Mouse (Mus musculus): ENCODE measurements around the gene Procr.

- TF ChIP-seq CTCF (IDR thresholded peaks at IDR 0.05; ENCODE audit: low read depth): no peak
- TF ChIP-seq EP300 (IDR thresholded peaks at IDR 0.05; ENCODE audit: low read depth): no peak
These were observed 27.1 kb downstream of the Procr start for GRCm38 (mm10) chr2:155778004-155778403.

All from heart, postnatal 0 days (tissue).